Mouse (Mus musculus) right cerebral cortex, postnatal 25 days (tissue): ENCODE measurements around the gene Akap12.

Experiments used
- DNase-seq: peaks from one replicate; pipeline ENCODE4 v3.0.0; 2022

Akap12 gene

GRCm38 (mm10) chr10:4370105-4370504, 103.9 kb downstream of the Akap12 start:
- DNase-seq = no peak

GRCm38 (mm10) chr10:4372011-4372410, 105.8 kb downstream of the Akap12 start:
- no peak for DNase-seq

DNA sequence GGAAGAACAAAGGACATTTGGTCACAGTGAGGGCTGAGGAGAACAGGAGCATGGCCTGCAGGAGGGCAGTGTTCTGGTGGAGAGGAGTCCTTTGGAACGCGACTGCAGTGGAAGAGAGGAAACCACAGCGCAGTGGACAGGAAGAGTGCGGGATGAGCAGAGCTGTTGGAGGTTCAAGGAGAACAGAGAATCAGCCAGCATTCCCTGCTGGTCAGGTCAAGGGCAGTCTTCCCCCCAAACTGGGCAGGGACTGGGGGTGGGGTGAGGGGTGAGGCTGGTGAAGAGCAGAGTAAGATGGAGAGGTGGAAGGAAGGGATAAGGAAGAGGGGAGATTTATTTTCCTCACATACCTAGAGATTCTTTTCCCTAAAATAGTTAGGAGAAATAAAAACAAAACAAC, 107.4 kb downstream of the Akap12 start:
- DNase-seq = no peak

DNA sequence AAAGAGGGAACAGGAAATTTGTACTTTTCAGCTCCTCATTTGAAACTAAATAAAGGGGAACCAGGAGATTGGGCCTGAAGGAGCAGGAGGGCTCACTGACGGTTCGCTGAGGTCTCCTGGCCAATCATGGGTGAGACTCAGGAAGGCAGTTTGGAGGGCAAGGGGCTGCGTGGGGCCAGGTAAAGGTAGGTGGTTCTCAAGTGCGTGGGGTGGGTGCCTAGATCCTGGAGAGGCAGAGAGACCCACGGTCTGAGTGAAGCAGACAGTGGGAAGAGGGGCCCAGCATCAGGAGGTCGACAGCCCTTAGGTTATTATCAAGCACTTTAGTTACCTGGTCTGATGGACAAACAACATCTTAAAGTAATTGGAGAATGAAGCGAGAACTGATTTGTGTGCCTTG, 108.1 kb downstream of the Akap12 start:
- no peak for DNase-seq

- DNase-seq = no peak
Measured at GRCm38 (mm10) chr10:4374734-4375133, 108.6 kb downstream of the Akap12 start.

- DNase-seq = no peak
Measured at GRCm38 (mm10) chr10:4375267-4375666, 109.1 kb downstream of the Akap12 start.

DNA sequence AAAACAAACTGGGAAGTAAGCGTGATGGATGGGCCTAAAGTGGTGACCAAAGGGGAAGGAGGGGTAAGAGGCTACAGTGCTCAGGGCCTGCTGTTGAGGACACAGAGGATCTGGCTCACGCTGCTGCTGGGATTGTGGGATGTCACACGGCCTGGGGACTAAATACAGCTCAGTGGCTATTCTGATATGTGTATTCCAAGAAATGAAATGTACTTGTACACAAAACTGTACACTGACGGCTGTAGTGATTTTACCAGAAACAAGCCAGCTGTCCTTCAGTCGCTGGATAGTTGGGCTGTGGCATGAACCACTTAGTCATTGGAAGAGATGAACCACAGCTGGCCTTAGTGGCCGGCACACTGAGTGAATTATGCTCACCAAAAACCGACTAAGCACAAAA, 110.3 kb downstream of the Akap12 start:
- no peak for DNase-seq

DNA sequence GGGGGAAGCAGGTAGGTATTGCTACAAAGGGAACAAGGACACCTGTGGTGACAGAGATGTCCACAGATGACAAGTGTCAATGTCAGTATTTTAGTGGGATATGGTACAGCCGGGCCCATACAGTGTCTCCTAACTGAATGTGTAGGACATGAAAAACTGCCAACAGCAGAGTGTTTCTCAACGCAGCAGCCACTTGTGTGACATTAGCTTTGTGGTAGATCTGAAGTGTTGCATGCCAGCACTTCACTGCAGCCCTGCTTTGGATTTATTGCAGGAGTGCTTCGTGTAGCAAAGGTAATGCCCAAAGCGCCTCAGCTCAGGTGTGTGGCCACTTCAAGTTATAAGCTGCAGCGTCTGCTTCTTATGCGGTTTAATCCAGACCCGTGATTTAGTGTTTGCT, 110.8 kb downstream of the Akap12 start:
- DNase-seq = no peak

DNA sequence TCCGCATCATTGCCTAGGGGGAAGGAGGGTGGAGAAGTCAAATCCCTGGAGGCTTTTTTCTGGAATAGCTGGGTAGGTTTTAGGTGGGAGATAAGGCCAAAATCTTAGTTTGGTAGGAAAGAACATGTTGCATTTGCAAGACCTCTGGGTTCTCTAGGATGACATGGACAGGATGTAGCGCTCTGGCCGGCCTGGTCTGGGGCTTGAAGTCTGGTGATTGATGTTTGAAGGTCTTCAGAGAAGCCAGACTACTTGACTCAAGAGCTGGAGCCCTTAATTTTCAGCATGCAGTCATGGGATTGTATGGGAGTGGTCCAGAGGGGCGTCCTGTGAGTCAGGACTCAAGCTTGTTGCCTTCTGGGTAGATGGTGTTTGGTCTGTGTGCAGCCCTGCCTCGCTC, 114.6 kb downstream of the Akap12 start:
- no peak for DNase-seq

DNA sequence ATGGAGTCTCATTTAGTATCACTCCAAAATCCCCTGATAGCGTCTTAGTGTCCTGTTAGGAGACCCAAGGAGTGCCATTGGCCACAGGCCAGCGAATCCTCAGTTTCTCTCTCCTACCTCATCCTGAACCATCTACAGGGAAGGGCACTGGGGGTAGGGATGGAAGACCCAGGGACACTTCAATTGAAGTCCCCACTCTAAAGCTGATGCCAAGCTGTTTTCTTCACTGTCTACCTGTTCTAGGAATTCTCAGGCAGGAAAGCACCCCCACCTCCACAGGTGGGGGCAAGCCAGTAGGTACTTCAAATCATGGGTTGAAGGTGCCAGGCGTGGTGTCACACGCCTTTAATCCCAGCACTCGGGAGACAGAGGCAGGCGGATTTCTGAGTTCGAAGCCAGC, 118.1 kb downstream of the Akap12 start:
- no peak for DNase-seq

DNA sequence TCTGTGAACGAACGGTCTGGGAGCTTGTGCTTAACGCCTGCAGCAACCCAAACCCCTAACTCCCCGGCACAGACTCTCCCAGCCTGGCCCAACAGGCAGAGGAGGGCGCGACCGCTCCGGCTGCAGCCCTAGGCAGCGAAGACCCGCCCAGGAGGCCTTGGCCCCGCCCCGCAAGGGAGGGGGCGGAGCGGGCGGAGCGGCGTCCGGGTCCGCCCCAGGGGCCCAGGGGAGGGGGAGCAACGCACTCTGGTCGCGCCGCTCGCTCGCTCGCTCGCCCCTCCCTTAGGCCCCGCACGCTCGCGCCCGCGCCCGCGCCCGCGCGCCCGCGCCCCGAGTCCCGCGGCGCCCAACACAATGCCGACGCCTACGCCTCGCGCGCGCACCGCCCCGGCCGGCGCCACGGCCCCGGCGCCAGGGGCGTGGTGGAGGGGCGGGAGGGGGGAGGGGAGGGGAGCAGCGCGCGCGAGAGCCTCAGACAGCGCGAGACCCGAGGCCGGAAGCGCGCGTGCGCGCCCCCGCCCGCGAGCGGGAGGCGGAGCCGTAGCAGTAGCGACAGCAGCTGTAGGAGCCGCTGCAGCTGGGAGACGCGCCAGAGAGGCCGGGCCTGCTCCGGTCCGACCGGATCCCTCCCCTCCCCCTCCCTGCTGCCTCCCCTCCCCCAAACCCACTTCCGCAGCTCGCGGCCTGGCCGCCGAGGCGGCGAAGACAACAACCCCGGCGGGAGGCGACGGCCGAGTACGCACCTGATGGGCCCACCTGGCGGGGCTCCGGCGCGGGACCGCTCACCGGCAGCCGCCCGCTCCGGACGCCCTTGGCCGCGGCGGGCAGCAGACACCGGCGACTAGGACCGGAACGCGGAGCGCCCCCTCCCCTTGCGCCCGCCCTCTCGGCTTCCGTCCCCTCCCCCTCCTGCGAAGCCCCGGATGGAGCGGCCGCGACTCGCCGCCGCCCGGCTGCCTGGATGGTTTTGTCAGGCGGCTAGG, 120.7 kb downstream of the Akap12 start:
- peak; percentile 93 for DNase-seq

DNA sequence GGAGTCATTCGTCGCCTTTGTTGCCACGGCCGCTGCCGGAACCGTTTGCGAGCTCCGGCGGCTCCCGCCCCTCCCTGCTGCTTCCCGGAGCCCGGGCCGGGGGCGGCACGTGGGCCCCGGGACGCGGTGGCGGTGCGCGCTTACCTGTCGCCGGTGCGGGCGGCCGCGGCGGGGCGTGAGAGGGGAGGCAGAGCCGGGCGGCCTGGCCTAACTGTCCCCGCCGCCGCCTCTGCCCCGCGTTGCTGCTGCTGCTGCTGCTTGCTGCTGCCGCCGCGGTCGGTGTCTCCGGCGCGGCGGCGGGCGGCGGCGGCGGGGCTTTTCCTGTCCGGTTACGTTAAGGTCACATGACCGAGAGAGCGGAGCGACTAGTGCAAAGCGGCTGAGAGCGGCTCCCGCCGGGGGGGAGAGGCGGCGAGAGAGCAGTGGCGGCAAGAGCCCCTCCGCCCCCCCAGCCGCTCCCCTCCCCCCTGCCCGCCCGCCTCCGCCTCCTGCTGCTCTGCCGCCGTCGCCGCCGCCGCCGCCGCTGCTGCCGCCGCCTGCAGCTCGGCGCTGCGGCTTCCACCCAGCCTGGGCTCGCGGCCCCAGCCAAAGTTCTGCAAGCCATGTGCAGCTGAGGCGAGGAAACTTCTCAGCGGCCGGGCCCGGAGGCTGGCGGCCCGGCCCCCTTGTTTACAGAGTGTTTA, 121.7 kb downstream of the Akap12 start, which contains the start of gene Zbtb2:
TSS of gene Zbtb2 (minus strand) at position 408 of the 683 bp plus-strand sequence.
- DNase-seq = peak; percentile 66

- DNase-seq = peak; percentile 14
Measured at GRCm38 (mm10) chr10:4388384-4388745, 122.2 kb downstream of the Akap12 start.

- no peak for DNase-seq
Measured at GRCm38 (mm10) chr10:4389036-4389435, 122.9 kb downstream of the Akap12 start.

- DNase-seq = no peak
Measured at GRCm38 (mm10) chr10:4389461-4390112, 123.4 kb downstream of the Akap12 start.

DNA sequence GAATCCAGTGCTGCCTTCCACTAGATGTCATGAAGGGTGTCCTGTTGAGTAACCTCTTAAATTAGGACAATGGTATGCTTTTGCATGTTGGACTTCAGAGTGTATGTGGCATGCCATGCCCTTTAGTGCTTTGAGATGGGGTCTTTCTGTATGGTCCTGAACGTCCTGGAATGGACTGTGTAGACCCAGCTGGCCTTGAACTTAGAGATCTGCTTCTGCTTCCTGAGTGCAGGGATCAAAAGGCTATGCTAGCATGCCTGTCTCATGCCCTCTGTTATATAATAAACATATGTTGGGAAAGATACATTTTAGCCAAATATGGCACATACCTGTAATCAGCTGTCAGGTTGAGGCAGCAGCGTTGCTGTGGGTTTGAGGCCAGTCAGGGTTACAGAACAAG, 124.4 kb downstream of the Akap12 start:
- no peak for DNase-seq

DNA sequence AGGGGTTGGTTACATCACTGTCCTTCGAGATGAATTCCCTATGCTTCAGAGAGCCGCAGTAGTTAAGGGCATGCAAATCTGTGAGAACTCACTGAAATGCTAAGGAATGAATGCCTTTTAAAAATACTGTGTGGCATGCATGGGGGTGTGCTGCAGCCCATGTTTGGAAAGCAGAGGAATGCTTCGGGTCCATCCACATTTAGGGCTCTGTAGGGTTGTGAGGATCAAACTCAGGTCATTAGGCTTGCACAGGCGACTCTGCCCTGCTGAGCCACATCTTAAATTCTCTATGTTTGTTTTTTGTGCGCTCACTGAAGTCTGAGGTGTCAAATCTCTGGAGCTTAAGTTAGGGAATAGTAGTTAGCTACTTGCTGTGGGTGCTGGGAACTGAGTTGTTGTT, 124.9 kb downstream of the Akap12 start:
- no peak for DNase-seq

GRCm38 (mm10) chr10:4391851-4392250, 125.7 kb downstream of the Akap12 start:
- no peak for DNase-seq

- DNase-seq = no peak
Measured at GRCm38 (mm10) chr10:4395321-4395720, 129.1 kb downstream of the Akap12 start.

DNA sequence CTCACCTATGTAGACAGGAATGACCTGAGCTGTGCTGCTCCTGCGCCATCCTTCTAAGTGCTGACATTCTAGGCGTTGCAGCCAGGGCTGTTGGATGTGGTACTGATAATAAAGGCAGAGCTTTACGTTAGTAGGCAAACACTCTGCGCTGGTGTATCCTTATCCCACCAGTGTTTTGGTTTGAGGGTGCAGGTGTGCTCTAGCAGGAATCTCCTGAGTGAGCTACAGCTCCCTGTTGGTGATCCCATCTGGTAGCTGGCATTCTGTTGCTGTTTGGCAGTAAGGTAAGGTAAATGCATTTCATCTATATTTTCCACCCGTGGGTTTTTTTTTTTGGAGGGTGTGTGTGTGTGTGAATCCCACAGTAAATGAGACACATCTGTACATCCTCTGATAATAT, 131.9 kb downstream of the Akap12 start:
- no peak for DNase-seq

GRCm38 (mm10) chr10:4404895-4405491, 138.8 kb downstream of the Akap12 start:
- peak; percentile 20 for DNase-seq

- no peak for DNase-seq
Measured at GRCm38 (mm10) chr10:4405511-4405910, 139.3 kb downstream of the Akap12 start.

- DNase-seq = no peak
Measured at GRCm38 (mm10) chr10:4407191-4407590, 141.0 kb downstream of the Akap12 start.
